ENCODE assay signal across 38 mouse cellular contexts in genomic region chr7:107625781-107626180, GRCm38 (mm10). TPM values are rescaled to one million over a fixed set of nuclear protein-coding genes. Genes with fewer than 3 reads are reported as not detected.
"Had no signal": no experiment of that assay in that cellular context is flagged by ENCODE, and none has a peak within 500 bp of the region (broad histone marks: within the 10 kb centered on the region; RNA-seq: fewer than 3 reads in every experiment).

No protein-coding gene starts in this region.

- DNase-seq: gastrocnemius, postnatal 36 days; heart, adult 2 months; heart, postnatal 14 days; heart, postnatal 36 days; kidney, adult 11 months; kidney, adult 2 months; kidney, adult 9 months; kidney, postnatal 14 days; kidney, postnatal 36 days; layer of hippocampus, adult 9-11 months; layer of hippocampus, postnatal 36 days; left cerebral cortex, postnatal 4 days had no signal

- H3K36me3 ChIP-seq: heart, embryonic 13.5 days; heart, embryonic 15.5 days; hindbrain, embryonic 13.5 days; hindbrain, embryonic 15.5 days; kidney, embryonic 15.5 days; limb, embryonic 13.5 days; limb, embryonic 15.5 days had no signal

- H3K4me1 ChIP-seq: heart, embryonic 13.5 days; heart, embryonic 15.5 days; hindbrain, embryonic 13.5 days; hindbrain, embryonic 15.5 days; kidney, embryonic 15.5 days; limb, embryonic 13.5 days; limb, embryonic 15.5 days had no signal

- H3K9ac ChIP-seq: heart, embryonic 13.5 days; heart, embryonic 15.5 days; hindbrain, embryonic 13.5 days; hindbrain, embryonic 15.5 days; kidney, embryonic 15.5 days; limb, embryonic 13.5 days; limb, embryonic 15.5 days had no signal

- H3K4me3 ChIP-seq: heart, adult 2 months; heart, embryonic 13.5 days; heart, embryonic 15.5 days; hindbrain, embryonic 13.5 days; hindbrain, embryonic 15.5 days; kidney, embryonic 15.5 days; limb, embryonic 13.5 days; limb, embryonic 15.5 days had no signal

- ATAC-seq: hindbrain, postnatal 0 days; intestine, embryonic 16.5 days had no signal

- H3K27me3 ChIP-seq: heart, embryonic 13.5 days; heart, embryonic 15.5 days; hindbrain, embryonic 13.5 days; hindbrain, embryonic 15.5 days; kidney, embryonic 15.5 days; limb, embryonic 13.5 days; limb, embryonic 15.5 days had no signal

- H3K27ac ChIP-seq: heart, adult 2 months; heart, embryonic 13.5 days; heart, embryonic 15.5 days; hindbrain, embryonic 13.5 days; hindbrain, embryonic 15.5 days; hindbrain, postnatal 0 days; kidney, embryonic 15.5 days; kidney, postnatal 0 days; limb, embryonic 13.5 days; limb, embryonic 15.5 days had no signal

- H3K9me3 ChIP-seq: heart, embryonic 13.5 days; heart, embryonic 15.5 days; hindbrain, embryonic 13.5 days; hindbrain, embryonic 15.5 days; kidney, embryonic 15.5 days; limb, embryonic 13.5 days; limb, embryonic 15.5 days had no signal

- H3K4me2 ChIP-seq: heart, embryonic 11.5 days; heart, embryonic 13.5 days; heart, embryonic 15.5 days; hindbrain, embryonic 13.5 days; hindbrain, embryonic 15.5 days; kidney, embryonic 15.5 days; limb, embryonic 13.5 days; limb, embryonic 15.5 days had no signal

RNA-seq across cellular contexts. Expression of gene 5330417H12Rik, which starts 0.8 kb away (rescaled TPM):
- total RNA-seq: gastrocnemius, adult 8-10 months; gastrocnemius, postnatal 36 days; heart, adult 2 months; heart, postnatal 14 days; heart, postnatal 36 days; hematopoietic stem cell, adult 5-6 weeks; hindbrain, postnatal 0 days; layer of hippocampus, adult 18-20 months; layer of hippocampus, adult 8-10 months; layer of hippocampus, postnatal 14 days; layer of hippocampus, postnatal 36 days; left cerebral cortex, adult 18-20 months; left cerebral cortex, adult 8-10 months; left cerebral cortex, postnatal 10 days; left cerebral cortex, postnatal 25 days; left cerebral cortex, postnatal 4 days; liver, adult 2 months had no signal
- polyA plus RNA-seq: heart, adult 2 months; heart, embryonic 11.5 days; heart, embryonic 13.5 days; heart, embryonic 15.5 days; heart, postnatal 0 days; hindbrain, embryonic 11.5 days; hindbrain, embryonic 13.5 days; hindbrain, embryonic 15.5 days; hindbrain, postnatal 0 days; intestine, embryonic 14.5 days; intestine, embryonic 16.5 days; kidney, adult 2 months; kidney, embryonic 15.5 days; kidney, postnatal 0 days; large intestine, adult 2 months; limb, embryonic 11.5 days; limb, embryonic 15.5 days; liver, adult 2 months had no signal

RNA-seq across cellular contexts. Expression of gene Olfml1, which starts 58.5 kb away (rescaled TPM):
- total RNA-seq: hematopoietic stem cell, adult 5-6 weeks had no signal
